Mouse (Mus musculus): ENCODE results near the gene Gphb5. TPM values are rescaled to one million over a fixed set of nuclear protein-coding genes. Genes with fewer than 3 reads are reported as not detected.
"Not testable (repeated sequence)": the region's sequence is repeated elsewhere in the genome, so short reads cannot be mapped to it uniquely, and the experiment has no call there.

Gene Gphb5
- not detected for total RNA-seq (2021)
- long read RNA-seq: 0 reads

- DNase-seq (ENCODE audit: low spot score in 2 of 2): no peak
Observed at GRCm38 (mm10) chr12:75416681-75417080, at the start of gene Gphb5. TSS of gene Gphb5 (minus strand) at chr12:75416781.

GRCm38 (mm10) chr12:75466206-75466605 is 49.6 kb upstream of the Gphb5 start:
- no peak for DNase-seq (ENCODE audit: low spot score in 2 of 2)

- peak; percentile 51 to 62 for DNase-seq (ENCODE audit: low spot score in 2 of 2)
Observed at GRCm38 (mm10) chr12:75464016-75464769, 47.6 kb upstream of the Gphb5 start.

DNA sequence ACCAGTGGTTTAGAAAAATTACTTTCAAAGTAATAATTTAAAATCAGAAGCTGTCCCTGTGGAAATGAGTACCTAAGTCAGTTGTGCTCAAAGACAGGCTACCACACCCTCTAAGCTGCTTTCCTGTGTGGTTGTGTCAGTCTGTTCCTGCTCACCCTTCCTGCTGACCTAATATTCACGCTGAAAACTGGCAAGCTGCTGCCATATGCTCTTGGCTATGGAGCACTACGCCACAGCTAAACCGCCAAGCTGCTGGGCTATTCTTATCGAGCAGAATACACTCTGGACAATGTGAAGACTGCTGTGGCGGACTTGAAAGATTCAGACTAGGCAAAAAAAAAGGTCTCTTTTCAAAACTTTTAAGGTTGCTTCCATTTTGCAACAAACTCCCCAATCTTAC is 44.0 kb upstream of the Gphb5 start:
- no peak for DNase-seq (ENCODE audit: low spot score in 2 of 2)

DNA sequence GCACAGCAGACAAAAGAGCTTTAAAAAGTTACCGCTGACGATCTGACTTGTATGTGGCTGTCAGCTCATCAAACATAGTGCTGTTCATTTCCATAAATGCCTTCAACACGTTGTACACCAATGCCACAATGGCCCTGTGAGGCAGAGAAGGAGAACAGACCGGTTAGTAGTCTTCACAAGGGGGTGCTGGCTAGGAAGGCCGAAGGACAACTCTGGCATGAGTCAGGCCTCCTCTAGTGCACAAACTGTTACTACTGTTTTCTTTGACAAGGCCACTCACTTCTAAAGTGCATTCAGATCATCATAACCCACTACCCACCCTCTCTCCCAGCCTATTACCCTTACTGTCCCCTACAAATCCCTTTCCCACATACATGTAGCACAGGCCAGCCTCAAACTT is 43.1 kb upstream of the Gphb5 start:
- no peak for DNase-seq (ENCODE audit: low spot score in 2 of 2)

DNA sequence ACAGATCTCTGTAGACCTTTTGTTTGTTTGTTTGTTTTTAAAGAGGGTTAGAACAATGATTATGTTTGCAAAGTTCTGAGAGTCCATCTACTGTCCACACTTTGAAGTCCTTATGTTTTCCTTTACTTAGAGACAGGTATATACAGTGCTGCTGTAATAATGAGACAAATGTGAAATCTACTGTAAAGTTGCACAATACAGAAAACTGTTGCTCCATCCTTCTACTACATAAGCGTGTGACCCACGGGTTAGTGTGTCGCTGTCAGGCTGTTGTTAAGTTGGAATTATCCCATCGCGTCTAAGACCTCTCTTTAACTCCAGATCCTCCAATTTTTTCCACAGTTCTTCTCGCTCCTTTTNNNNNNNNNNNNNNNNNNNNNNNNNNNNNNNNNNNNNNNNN is 36.9 kb upstream of the Gphb5 start:
- DNase-seq (ENCODE audit: low spot score in 2 of 2): no peak

GRCm38 (mm10) chr12:75453027-75453426 is 36.4 kb upstream of the Gphb5 start:
- no peak for DNase-seq (ENCODE audit: low spot score in 2 of 2)

DNA sequence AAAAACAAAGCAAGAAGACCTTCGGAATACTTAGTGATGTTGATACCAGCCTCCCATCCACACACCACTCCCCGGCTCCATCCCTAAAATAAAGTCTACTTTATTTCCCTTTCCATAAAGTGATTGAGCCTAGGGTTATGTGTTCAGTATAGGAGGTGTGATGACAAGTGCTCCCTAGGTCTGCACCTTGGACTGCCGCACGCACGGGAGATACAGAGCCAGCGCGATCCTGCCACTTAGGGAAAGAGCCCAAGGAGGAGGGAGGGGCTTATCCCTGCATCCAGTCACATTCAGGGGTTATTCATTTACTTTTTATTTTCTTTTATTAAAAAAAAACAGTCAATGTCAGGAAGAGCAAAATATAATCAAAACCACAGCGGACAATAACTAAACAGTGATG is 34.0 kb upstream of the Gphb5 start:
- DNase-seq (ENCODE audit: low spot score in 2 of 2): no peak

- no peak for DNase-seq (ENCODE audit: low spot score in 2 of 2)
Observed at GRCm38 (mm10) chr12:75450011-75450410, 33.4 kb upstream of the Gphb5 start.

DNA sequence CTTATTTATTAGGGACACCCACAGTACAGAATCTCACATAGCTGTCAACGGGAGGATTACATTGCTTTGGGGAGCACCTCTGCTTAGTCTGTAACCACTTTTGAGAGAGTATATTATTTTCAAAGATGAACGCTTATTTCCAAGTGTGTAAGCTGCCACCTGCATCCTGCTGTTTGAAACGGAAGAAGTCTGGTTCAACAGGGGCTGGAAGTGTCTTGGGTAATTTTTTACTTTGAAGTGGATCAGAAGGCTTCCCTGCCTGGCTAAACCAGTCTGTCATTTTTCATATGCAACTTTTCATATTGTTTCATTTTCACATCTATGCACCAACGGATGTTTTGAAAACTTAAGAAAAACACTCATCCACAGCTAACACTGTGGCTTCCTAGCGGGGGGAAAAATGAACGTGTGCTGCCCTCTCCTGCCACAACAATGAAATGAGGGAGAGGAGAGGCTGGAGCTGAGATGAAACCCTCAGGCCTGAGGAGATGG is 32.9 kb upstream of the Gphb5 start:
- DNase-seq (ENCODE audit: low spot score in 2 of 2): peak; percentile 28 to 49

GRCm38 (mm10) chr12:75448921-75449320 is 32.3 kb upstream of the Gphb5 start:
- peak; percentile 38 to 42 for DNase-seq (ENCODE audit: low spot score in 2 of 2)

DNA sequence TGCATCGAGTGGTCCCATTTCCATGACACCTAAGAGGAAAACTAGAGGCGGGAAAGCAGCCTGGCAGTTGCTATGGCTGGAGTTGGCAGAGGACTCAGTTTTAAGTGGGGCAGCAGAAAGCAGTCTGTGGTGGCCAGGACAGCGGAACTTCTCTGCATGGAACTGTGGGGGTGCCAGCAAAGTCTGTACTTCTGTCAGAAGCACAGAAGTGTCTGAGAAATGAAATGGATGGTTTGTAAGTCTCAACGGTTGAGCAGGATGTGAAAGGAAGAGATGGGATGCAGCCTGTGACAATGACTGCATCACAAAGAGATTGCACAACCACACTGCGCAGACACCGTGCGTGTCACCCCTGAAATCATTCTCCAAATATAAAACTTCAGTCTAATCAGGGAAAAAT is 29.7 kb upstream of the Gphb5 start:
- no peak for DNase-seq (ENCODE audit: low spot score in 2 of 2)

- not testable (repeated sequence) for DNase-seq (ENCODE audit: low spot score in 2 of 2)
Observed at GRCm38 (mm10) chr12:75432400-75432799, 15.8 kb upstream of the Gphb5 start.

DNA sequence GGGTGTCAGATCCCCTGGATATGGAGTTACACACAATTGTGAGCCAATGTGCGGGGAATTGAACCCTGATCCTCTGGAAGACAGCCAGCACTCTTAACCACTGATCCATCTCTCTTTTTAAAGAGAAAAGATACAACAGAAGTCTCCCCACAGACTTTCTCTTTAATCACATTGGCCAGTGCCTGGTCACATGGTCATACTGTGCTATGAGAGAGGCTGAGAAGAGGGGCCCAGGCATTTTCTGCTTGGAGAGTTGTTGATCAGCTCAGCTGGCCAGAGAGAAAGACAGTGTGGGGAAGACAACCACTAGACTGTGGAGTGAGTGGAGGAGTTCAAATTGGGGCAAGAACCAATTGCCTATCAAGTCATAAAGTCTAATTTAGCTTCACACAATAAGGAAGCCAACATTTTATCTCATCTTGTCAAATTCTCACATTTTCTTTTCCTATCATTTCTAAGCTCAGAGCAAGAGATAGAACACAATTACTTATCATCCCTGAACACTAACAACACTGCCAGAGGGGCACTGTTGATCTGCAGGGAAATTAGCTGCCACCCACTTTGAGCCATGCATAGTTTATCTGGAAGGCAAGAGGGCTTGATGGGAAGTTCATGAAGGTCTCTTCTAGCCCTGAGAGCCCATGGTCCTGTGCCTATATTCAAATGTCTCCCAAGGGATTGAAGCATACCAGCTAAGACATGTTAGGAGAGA is 13.3 kb upstream of the Gphb5 start:
- no peak for DNase-seq (ENCODE audit: low spot score in 2 of 2)

GRCm38 (mm10) chr12:75428719-75429118 is 12.1 kb upstream of the Gphb5 start:
- DNase-seq (ENCODE audit: low spot score in 2 of 2): no peak

GRCm38 (mm10) chr12:75425882-75426281 is 9.3 kb upstream of the Gphb5 start:
- DNase-seq (ENCODE audit: low spot score in 2 of 2): no peak

DNA sequence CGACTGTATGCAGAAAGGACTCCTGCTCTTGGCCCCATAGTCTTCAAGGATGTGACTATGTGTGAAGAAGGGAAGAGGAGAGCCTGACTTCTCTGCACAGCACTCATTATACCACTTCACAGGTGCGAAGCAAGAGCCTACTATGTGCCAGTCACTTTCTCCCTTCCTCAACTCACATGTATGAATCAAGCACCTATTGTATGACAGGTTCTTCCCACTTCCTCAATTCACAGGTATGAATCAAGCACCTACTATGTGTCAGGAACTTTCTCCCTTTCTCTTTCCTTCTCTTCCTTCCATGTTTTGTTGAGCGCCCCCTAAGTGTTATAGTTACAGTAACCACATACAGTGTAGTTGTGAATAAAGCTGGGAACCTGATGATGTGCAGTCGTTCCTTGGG is 8.2 kb upstream of the Gphb5 start:
- DNase-seq (ENCODE audit: low spot score in 2 of 2): no peak

DNA sequence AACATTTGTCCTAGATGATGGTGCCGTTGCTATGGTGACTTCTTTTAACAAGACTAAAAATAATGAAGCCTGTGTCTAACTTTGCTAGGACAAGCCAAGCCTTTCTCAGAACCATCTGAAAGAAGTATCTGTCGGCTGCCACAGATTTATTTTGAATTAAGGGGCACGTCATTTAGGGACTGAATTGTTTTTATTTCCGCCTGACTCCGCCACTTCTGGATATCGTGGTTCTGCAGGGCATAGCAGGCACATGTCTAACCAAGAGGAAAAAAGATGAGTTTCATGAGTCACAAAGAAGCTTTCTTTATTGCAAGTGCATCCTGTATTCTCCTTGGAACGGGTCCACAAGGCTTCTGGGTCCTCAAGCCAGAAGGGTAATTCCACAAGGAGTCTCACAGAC is 7.8 kb upstream of the Gphb5 start:
- DNase-seq (ENCODE audit: low spot score in 2 of 2): peak in 1 of 2 experiments; percentile 34

DNA sequence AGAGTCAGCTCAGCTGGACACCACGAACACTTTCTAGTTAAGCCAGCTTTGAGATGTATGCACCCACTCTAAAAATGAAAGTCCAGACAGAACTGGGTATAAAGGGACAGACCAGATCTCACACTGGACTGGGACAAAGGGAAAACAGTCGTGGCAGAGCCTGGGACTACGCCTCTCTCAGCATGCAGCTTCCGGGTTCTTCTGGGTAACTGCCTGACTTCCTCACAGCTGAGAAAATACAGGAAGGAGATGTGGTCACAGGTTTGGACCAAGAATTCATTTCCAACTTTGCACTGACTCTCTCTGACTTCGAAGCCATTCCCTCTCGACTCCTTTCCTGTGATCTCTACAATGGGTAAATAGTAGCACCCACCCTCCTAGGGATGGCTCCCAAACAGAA is 1.6 kb downstream of the Gphb5 start:
- no peak for DNase-seq (ENCODE audit: low spot score in 2 of 2)

- DNase-seq (ENCODE audit: low spot score in 2 of 2): no peak
Observed at GRCm38 (mm10) chr12:75412964-75413363, 3.6 kb downstream of the Gphb5 start.

- DNase-seq (ENCODE audit: low spot score in 2 of 2): peak in 1 of 2 experiments; percentile 19
Observed at GRCm38 (mm10) chr12:75397077-75397476, 19.5 kb downstream of the Gphb5 start.

- no peak for DNase-seq (ENCODE audit: low spot score in 2 of 2)
Observed at GRCm38 (mm10) chr12:75396616-75397015, 20.0 kb downstream of the Gphb5 start.
